Mouse (Mus musculus): ENCODE data around the gene Pfn2. TPM values are rescaled to one million over a fixed set of nuclear protein-coding genes. Genes with fewer than 3 reads are reported as not detected.

Pfn2 gene
- 113 and 117 TPM in 2 replicates for polyA plus RNA-seq (2014; fragmentation: Nextera tagmentation; extraction: Ambion mirVana)

DNA sequence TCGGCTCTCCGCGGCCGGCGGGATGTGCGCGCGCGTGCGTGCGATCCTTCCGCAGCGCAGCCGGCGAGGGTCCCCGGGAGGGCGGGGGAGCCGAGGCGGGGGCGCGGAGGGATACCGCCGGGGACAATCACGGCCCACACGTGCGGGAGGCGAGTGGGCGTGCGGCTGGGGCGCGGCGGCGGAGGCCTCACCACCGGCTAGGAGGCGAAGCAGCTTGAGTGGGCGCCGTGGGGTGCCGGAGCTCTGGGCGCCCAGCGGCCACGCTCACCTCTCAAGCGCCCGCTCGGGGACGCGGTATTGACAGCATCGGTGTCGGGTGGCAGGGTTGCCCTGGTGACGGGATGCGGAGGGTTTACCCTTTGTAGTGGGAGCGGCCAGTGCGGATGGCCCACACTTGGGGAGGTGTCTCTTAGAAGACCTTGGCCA lies at the start of gene Pfn2:
TSS of gene Pfn2 (minus strand) at position 320 of the 426 bp plus-strand sequence.
- peaks cover 3% of the 10 kb centered on the region; the same call in 1 of the 2 replicates for H3K36me3 ChIP-seq (ENCODE audit: control insufficient read depth, insufficient read depth, low read length)
- under 1% methylated on average over 39 of the region's 52 CpGs for WGBS

DNA sequence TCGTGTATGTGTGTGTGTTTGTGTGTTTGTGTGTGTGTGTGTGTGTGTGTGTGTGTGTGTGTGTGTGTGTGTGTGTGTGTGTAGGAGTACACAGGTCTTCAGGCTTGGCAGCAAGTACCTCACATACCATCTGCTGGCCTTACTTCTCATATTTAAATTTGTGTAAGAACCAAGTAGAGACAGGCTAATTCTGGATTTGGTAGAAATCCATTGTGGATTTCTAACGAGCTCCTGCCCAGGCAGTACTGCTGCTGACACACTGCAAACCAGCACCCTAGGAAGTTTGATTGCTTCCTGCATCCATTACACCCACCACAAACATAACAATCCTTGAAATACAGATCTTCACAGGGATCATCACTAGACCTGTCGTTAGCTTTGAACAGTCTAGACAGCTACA lies 35.1 kb upstream of the Pfn2 start:
- WGBS: 73% methylated on average over 3 of the region's 3 CpGs

More for the DNA sequence above, at the start of gene Pfn2:
- peaks cover 4% of the 10 kb centered on the region; the same call in 1 of the 2 replicates for H3K4me1 ChIP-seq (ENCODE audit: control insufficient read depth, insufficient read depth, low read length)
- peak within 1 kb of the TSS; percentile 95 for H3K4me3 ChIP-seq (ENCODE audit: low read depth, low read length)
- H3K9ac ChIP-seq (ENCODE audit: low read length): peak within 1 kb of the TSS; percentile 88
- no peaks in the 10 kb centered on the region for H3K9me3 ChIP-seq (ENCODE audit: control insufficient read depth, low read length)
- DNase-seq (ENCODE audit: low spot score) (peak; percentile 87), ATAC-seq (ENCODE audit: insufficient number of reproducible peaks, low FRiP score, low TSS enrichment, low read depth) (peak; percentile 79)
- H3K27me3 ChIP-seq (ENCODE audit: control insufficient read depth, insufficient read depth, low read length): no peaks in the 10 kb centered on the region
- peak within 1 kb of the TSS; percentile 59 for H3K4me2 ChIP-seq (ENCODE audit: low read depth, severe bottlenecking)
- peak within 1 kb of the TSS; percentile 75 for H3K27ac ChIP-seq (replicated peaks; ENCODE audit: low read depth, low read length)

DNA sequence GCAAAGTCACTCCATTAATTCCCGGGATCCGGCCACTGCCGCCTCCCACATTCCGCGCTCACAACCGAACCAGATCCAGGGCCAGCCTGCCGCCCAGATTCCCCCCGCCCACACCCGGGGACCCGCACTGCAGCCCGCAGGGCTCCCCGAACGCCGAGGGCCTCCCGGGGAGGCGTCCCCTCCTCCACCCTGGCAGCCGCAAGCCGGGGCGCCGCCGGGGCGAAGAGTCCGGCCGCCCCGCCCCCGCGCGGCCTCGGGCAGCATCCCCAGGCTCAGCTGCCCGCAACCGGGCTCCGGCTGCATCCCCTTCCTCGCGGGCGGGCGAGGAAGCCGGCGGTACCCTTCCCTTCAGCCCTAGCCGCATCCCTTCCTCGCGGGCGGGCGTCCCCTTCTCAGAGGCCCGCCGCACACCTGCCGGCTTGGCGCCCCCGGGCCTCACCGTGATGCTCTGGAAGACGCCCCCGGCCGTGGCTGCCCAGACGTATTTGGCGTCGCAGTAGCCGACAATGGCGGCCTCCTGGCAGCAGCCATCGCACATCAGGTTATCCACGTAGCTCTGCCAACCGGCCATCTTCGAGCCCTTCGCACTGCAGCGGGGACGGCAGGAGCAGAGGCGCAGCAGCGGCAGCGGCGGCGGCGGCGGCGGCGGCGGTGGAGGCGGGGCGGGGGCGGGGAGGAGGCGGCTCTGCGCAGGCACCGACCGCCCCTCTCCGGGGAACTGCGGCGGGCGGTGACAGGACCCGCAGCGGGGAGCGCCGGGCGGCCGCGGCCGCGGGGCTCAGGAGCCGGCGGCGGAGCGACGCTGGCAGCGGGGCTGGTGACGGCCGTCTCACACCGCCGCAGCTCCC lies 743 bp downstream of the Pfn2 start:
- Histone ChIP-seq H3K4me3 (ENCODE audit: low read depth, low read length) (peak overlapping the region; percentile 95), H3K27me3 (ENCODE audit: control insufficient read depth, insufficient read depth, low read length) (no peaks in the 10 kb centered on the region), H3K9me3 (ENCODE audit: control insufficient read depth, low read length) (no peaks in the 10 kb centered on the region), H3K27ac (replicated peaks; ENCODE audit: low read depth, low read length) (peak overlapping the region; percentile 75), H3K9ac (ENCODE audit: low read length) (peak overlapping the region; percentile 88), H3K4me1 (ENCODE audit: control insufficient read depth, insufficient read depth, low read length) (peaks cover 4% of the 10 kb centered on the region; the same call in 1 of the 2 replicates), H3K36me3 (ENCODE audit: control insufficient read depth, insufficient read depth, low read length) (peaks cover 3% of the 10 kb centered on the region; the same call in 1 of the 2 replicates), H3K4me2 (ENCODE audit: low read depth, severe bottlenecking) (peak overlapping the region; percentile 59)
- DNase-seq (ENCODE audit: low spot score) (peak; percentile 76), ATAC-seq (ENCODE audit: insufficient number of reproducible peaks, low FRiP score, low TSS enrichment, low read depth) (peak; percentile 86)
- under 1% methylated on average over 58 of the region's 104 CpGs for WGBS

More for the DNA sequence above, 35.1 kb upstream of the Pfn2 start:
- Histone ChIP-seq H3K4me3 (ENCODE audit: low read depth, low read length) (no peak overlapping the region), H3K4me2 (ENCODE audit: low read depth, severe bottlenecking) (no peak overlapping the region), H3K27ac (replicated peaks; ENCODE audit: low read depth, low read length) (no peak overlapping the region), H3K36me3 (ENCODE audit: control insufficient read depth, insufficient read depth, low read length) (no peaks in the 10 kb centered on the region), H3K4me1 (ENCODE audit: control insufficient read depth, insufficient read depth, low read length) (no peaks in the 10 kb centered on the region), H3K9me3 (ENCODE audit: control insufficient read depth, low read length) (no peaks in the 10 kb centered on the region), H3K27me3 (ENCODE audit: control insufficient read depth, insufficient read depth, low read length) (no peaks in the 10 kb centered on the region), H3K9ac (ENCODE audit: low read length) (no peak overlapping the region)
- ATAC-seq (ENCODE audit: insufficient number of reproducible peaks, low FRiP score, low TSS enrichment, low read depth): no peak
- no peak for DNase-seq (ENCODE audit: low spot score)

DNA sequence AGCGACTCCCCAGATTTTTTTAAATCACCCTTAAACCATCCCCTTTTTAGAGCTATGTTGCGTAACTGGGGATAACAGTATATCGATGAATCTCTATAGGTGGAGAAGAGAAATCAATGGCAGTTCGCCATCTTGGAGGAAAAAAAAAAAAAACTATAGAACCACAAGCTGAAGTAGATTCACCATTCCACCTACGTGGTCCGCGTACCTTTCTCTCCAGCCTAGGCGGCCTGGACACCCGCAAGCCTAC lies 1.3 kb downstream of the Pfn2 start:
- ATAC-seq (ENCODE audit: insufficient number of reproducible peaks, low FRiP score, low TSS enrichment, low read depth): peak; percentile 36; the same call in 1 of the 2 replicates
- no peak for DNase-seq (ENCODE audit: low spot score)
- Histone ChIP-seq H3K36me3 (ENCODE audit: control insufficient read depth, insufficient read depth, low read length) (peaks cover 3% of the 10 kb centered on the region; the same call in 1 of the 2 replicates), H3K27ac (replicated peaks; ENCODE audit: low read depth, low read length) (peak overlapping the region; percentile 75), H3K4me1 (ENCODE audit: control insufficient read depth, insufficient read depth, low read length) (peaks cover 4% of the 10 kb centered on the region; the same call in 1 of the 2 replicates), H3K4me3 (ENCODE audit: low read depth, low read length) (peak overlapping the region; percentile 95), H3K9me3 (ENCODE audit: control insufficient read depth, low read length) (no peaks in the 10 kb centered on the region), H3K27me3 (ENCODE audit: control insufficient read depth, insufficient read depth, low read length) (no peaks in the 10 kb centered on the region), H3K9ac (ENCODE audit: low read length) (peak overlapping the region; percentile 88), H3K4me2 (ENCODE audit: low read depth, severe bottlenecking) (peak overlapping the region; percentile 59)
- WGBS: 2% methylated on average over 9 of the region's 9 CpGs

DNA sequence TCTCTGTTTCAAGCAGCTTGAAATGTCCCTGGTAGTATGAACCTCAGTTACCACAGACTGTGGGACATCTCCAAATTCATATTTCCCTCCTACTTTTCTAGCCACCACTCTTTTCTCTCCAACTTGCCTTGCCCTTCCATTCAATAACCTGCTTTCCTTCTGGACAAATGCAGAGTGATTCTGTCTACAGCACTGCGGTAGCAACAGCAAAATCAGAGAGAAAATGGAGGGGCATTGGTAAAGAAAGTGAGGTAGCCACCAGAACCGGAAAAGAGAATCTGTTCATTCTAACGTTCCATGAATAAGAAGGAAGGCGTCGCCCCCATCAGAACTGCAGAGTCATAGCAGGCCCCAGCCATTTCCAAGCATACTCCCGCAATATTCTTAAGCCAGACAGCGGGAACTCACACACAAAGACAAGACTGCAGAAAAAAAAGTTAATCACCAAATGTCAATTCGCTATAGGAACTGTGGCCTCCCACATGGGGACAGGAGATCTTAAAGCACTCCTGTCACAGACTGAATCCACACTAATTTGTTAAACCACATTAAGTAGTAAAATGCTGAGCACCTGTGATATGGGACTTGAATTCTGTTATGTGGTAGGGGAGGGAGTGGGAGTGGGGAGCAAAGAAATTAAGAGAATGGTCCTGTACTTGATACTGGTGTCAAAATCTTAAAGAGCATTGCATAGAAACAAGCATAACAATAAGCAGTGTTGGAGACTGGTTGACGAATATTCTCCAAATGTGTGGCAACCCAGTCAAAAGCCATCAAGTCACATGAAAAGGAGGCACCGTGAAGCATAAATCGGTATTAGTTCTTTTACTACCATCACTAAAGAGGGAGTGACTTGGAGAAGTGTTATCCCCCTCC lies 1.9 kb downstream of the Pfn2 start:
- Histone ChIP-seq H3K36me3 (ENCODE audit: control insufficient read depth, insufficient read depth, low read length) (peaks cover 3% of the 10 kb centered on the region; the same call in 1 of the 2 replicates), H3K27ac (replicated peaks; ENCODE audit: low read depth, low read length) (no peak overlapping the region), H3K4me3 (ENCODE audit: low read depth, low read length) (peak overlapping the region; percentile 95), H3K4me1 (ENCODE audit: control insufficient read depth, insufficient read depth, low read length) (peaks cover 4% of the 10 kb centered on the region; the same call in 1 of the 2 replicates), H3K9me3 (ENCODE audit: control insufficient read depth, low read length) (no peaks in the 10 kb centered on the region), H3K27me3 (ENCODE audit: control insufficient read depth, insufficient read depth, low read length) (no peaks in the 10 kb centered on the region), H3K4me2 (ENCODE audit: low read depth, severe bottlenecking) (peak overlapping the region; percentile 59), H3K9ac (ENCODE audit: low read length) (peak overlapping the region; percentile 88; the same call in 1 of the 2 replicates)
- ATAC-seq (ENCODE audit: insufficient number of reproducible peaks, low FRiP score, low TSS enrichment, low read depth) (no peak), DNase-seq (ENCODE audit: low spot score) (no peak)
- WGBS: 26% methylated on average over 11 of the region's 11 CpGs

DNA sequence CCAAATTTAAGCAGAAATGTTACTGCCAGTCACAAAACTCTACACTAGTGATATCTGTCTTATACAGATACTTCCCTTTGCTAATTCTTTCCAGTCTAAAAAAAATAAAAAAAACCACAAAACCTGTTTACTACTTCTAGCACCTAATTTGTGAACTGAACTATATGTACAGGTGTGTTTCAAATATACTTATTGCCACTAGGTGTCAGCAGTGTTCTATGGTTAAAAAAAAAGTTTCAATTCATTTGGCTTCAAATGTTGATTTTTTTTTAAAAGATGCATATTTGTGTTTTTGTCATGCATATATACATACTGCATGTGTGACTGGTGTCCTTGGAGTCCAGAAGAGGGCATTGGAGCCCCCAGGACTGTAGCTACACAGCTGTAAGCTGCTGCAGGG lies 4.1 kb downstream of the Pfn2 start:
- DNase-seq (ENCODE audit: low spot score): no peak
- ATAC-seq (ENCODE audit: insufficient number of reproducible peaks, low FRiP score, low TSS enrichment, low read depth): no peak
- Histone ChIP-seq H3K4me2 (ENCODE audit: low read depth, severe bottlenecking) (no peak overlapping the region), H3K9me3 (ENCODE audit: control insufficient read depth, low read length) (no peaks in the 10 kb centered on the region), H3K4me1 (ENCODE audit: control insufficient read depth, insufficient read depth, low read length) (peaks cover 4% of the 10 kb centered on the region; the same call in 1 of the 2 replicates), H3K4me3 (ENCODE audit: low read depth, low read length) (no peak overlapping the region), H3K27ac (replicated peaks; ENCODE audit: low read depth, low read length) (no peak overlapping the region), H3K9ac (ENCODE audit: low read length) (no peak overlapping the region), H3K36me3 (ENCODE audit: control insufficient read depth, insufficient read depth, low read length) (peaks cover 6% of the 10 kb centered on the region; the same call in 1 of the 2 replicates), H3K27me3 (ENCODE audit: control insufficient read depth, insufficient read depth, low read length) (no peaks in the 10 kb centered on the region)

DNA sequence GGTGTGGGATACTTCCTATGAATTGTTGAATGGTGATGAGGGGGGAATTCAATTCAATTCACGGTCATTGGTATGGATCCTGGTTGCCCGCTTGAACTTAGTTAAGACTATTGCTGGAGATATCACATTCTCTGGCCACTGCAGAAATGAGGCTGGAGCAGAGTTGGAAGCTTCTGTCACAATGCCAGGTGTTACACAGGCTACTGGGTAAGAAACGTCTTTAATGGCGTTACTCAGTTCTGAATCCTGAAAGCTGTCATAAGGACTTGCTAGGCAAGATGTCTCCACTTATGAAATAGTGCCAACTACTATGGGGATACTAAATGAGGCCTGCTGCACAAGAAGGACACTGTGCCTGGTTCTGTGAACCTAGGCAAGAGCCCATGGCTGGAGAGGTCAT lies 11.0 kb downstream of the Pfn2 start:
- Histone ChIP-seq H3K9me3 (ENCODE audit: control insufficient read depth, low read length) (no peaks in the 10 kb centered on the region), H3K4me2 (ENCODE audit: low read depth, severe bottlenecking) (no peak overlapping the region), H3K36me3 (ENCODE audit: control insufficient read depth, insufficient read depth, low read length) (0 out of 2 replicates have a peak, but pooled peaks cover 3% of the 10 kb centered on the region), H3K4me3 (ENCODE audit: low read depth, low read length) (no peak overlapping the region), H3K9ac (ENCODE audit: low read length) (no peak overlapping the region), H3K27me3 (ENCODE audit: control insufficient read depth, insufficient read depth, low read length) (no peaks in the 10 kb centered on the region), H3K4me1 (ENCODE audit: control insufficient read depth, insufficient read depth, low read length) (no peaks in the 10 kb centered on the region), H3K27ac (replicated peaks; ENCODE audit: low read depth, low read length) (no peak overlapping the region)
- WGBS: 96% methylated on average over 4 of the region's 4 CpGs
- DNase-seq (ENCODE audit: low spot score) (no peak), ATAC-seq (ENCODE audit: insufficient number of reproducible peaks, low FRiP score, low TSS enrichment, low read depth) (no peak)

DNA sequence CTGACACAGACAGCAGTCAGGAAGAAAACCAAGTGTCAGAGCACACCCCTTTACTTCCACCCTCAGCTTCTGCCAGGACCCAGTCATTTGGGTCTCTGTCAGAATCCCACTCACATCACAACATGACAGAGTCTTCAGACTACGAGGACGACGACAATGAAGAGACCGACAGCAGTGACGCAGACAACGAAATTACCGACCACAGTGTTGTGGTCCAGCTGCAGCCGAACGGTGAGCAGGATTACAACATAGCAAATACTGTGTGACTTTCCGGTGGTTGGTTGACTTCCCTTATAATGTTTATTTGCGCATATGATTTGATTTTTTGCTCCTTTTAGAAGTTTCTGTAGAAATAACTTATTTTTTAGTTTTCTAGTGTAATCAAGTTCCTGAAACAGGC lies 14.3 kb downstream of the Pfn2 start:
- no peak overlapping the region for H3K4me2 ChIP-seq (ENCODE audit: low read depth, severe bottlenecking)
- H3K9me3 ChIP-seq (ENCODE audit: control insufficient read depth, low read length): no peaks in the 10 kb centered on the region
- ATAC-seq (ENCODE audit: insufficient number of reproducible peaks, low FRiP score, low TSS enrichment, low read depth) (no peak), DNase-seq (ENCODE audit: low spot score) (no peak)
- no peaks in the 10 kb centered on the region for H3K36me3 ChIP-seq (ENCODE audit: control insufficient read depth, insufficient read depth, low read length)
- H3K4me3 ChIP-seq (ENCODE audit: low read depth, low read length): no peak overlapping the region
- no peak overlapping the region for H3K27ac ChIP-seq (replicated peaks; ENCODE audit: low read depth, low read length)
- 93% methylated on average over 11 of the region's 11 CpGs for WGBS
- no peak overlapping the region for H3K9ac ChIP-seq (ENCODE audit: low read length)
- no peaks in the 10 kb centered on the region for H3K27me3 ChIP-seq (ENCODE audit: control insufficient read depth, insufficient read depth, low read length)
- H3K4me1 ChIP-seq (ENCODE audit: control insufficient read depth, insufficient read depth, low read length): no peaks in the 10 kb centered on the region

Data from limb, embryonic 11.5 days (tissue).